1 mouse cellular context compared by ENCODE assay signal in genomic region chr7:109781087-109781469, GRCm38 (mm10).
TF ChIP-seq lines count a peak whose summit lies in the region.

No protein-coding gene starts in this region.

TF ChIP-seq in CH12.LX, 34 proteins besides CTCF, POLR2A, EP300 and RAD21 (continued from another document):
- TF ChIP-seq ETS1 (conservative IDR thresholded peaks at IDR 0.05; ENCODE audit: low read depth, low read length), result no peak
- TF ChIP-seq CHD1 (IDR thresholded peaks at IDR 0.05; ENCODE audit: low read depth, low read length), result no peak
- TF ChIP-seq MAX (IDR thresholded peaks at IDR 0.05; ENCODE audit: low read length), result no peak
- no peak for TF ChIP-seq MAZ (IDR thresholded peaks at IDR 0.05; ENCODE audit: low read depth, low read length)
- no peak for TF ChIP-seq E2F4 (IDR thresholded peaks at IDR 0.05; ENCODE audit: insufficient replicate concordance, low read depth, low read length)
- TF ChIP-seq SMC3 (IDR thresholded peaks at IDR 0.05; ENCODE audit: low read depth, low read length), result no peak
- no peak for TF ChIP-seq MXI1 (IDR thresholded peaks at IDR 0.05; ENCODE audit: low read depth, low read length)
- TF ChIP-seq NRF1 (IDR thresholded peaks at IDR 0.05; ENCODE audit: low read depth, low read length), result no peak
- TF ChIP-seq ZNF384 (IDR thresholded peaks at IDR 0.05; ENCODE audit: low read depth, low read length), result no peak
- no peak for TF ChIP-seq UBTF (IDR thresholded peaks at IDR 0.05; ENCODE audit: low read depth, low read length)
- no peak for TF ChIP-seq ELF1 (IDR thresholded peaks at IDR 0.05; ENCODE audit: low read depth, low read length)
- TF ChIP-seq KAT2A (IDR thresholded peaks at IDR 0.05; ENCODE audit: insufficient replicate concordance, low read length), result no peak
- no peak for TF ChIP-seq TBP (conservative IDR thresholded peaks at IDR 0.05; ENCODE audit: low read depth, low read length)
- TF ChIP-seq USF2 (conservative IDR thresholded peaks at IDR 0.05; ENCODE audit: low read depth, low read length), result no peak
- TF ChIP-seq ZC3H11A (IDR thresholded peaks at IDR 0.05; ENCODE audit: low read depth, low read length), result no peak
